Mouse (Mus musculus) forebrain, embryonic 13.5 days (tissue): ENCODE measurements around the gene 4921507P07Rik. TPM values are rescaled to one million over a fixed set of nuclear protein-coding genes. Genes with fewer than 3 reads are reported as not detected.

ENCODE experiments used
- ATAC-seq: fragments of 200-750 bp; cut with Nextera tagmentation; 2 replicates; pipeline ENCODE4 v1.8.0; 2017
- H3K27ac ChIP-seq: fragments of 300-500 bp; sonication (generic); 2 replicates; pipeline ENCODE4 v1.5.1; 2015; ENCODE audit warnings: inconsistent platforms, mild to moderate bottlenecking, moderate library complexity
- H3K27me3 ChIP-seq: fragments of 300-500 bp; sonication (generic); 2 replicates; pipeline ENCODE4 v1.6.1; 2015; ENCODE audit warnings: mild to moderate bottlenecking, inconsistent platforms
- H3K36me3 ChIP-seq: fragments of 300-500 bp; sonication (generic); 2 replicates; pipeline ENCODE4 v1.6.1; 2015; ENCODE audit warnings: mild to moderate bottlenecking, inconsistent platforms; ENCODE audit not compliant: poor library complexity, severe bottlenecking
- H3K4me1 ChIP-seq: fragments of 300-500 bp; sonication (generic); 2 replicates; pipeline ENCODE4 v1.6.1; 2015; ENCODE audit warnings: inconsistent platforms
- H3K4me2 ChIP-seq: fragments of 300-500 bp; sonication (generic); 2 replicates; pipeline ENCODE4 v1.6.1; 2015; ENCODE audit warnings: inconsistent platforms, mild to moderate bottlenecking, moderate library complexity
- H3K4me3 ChIP-seq: fragments of 300-500 bp; sonication (generic); 2 replicates; pipeline ENCODE4 v1.5.1; 2015; ENCODE audit warnings: mild to moderate bottlenecking, inconsistent platforms
- H3K9ac ChIP-seq: fragments of 300-500 bp; sonication (generic); 2 replicates; pipeline ENCODE4 v1.6.1; 2015; ENCODE audit warnings: mild to moderate bottlenecking, inconsistent platforms
- H3K9me3 ChIP-seq: fragments of 300-500 bp; sonication (generic); replicated peaks from 2 replicates; pipeline ENCODE4 v1.6.1; 2016; ENCODE audit warnings: inconsistent platforms
- WGBS: fragments of 180-500 bp; shearing (Covaris S2); methylation state at CpG from one replicate; pipeline ENCODE4 v1.1.7; 2015; 5-methylcytosine and 5-hydroxymethylcytosine counted together
- microRNA-seq: library from miRNA; unstranded; fragments of <30 nt; microRNA quantifications from one replicate; pipeline ENCODE4, GENCODE M21; 2016
- polyA plus RNA-seq: library from polyadenylated mRNA; unstranded; fragments of >200 nt; fragmentation: Nextera tagmentation; extraction: Ambion mirVana; gene quantifications from 2 replicates; pipeline ENCODE4 v1.2.1, GENCODE M21; 2015

Gene 4921507P07Rik
- polyA plus RNA-seq, 1 experiment from 2014 or later, result 0.62 TPM

GRCm38 (mm10) chr6:50525846-50526245 lies 70.6 kb downstream of the 4921507P07Rik start:
- no peak overlapping the region for H3K9ac ChIP-seq
- H3K9me3 ChIP-seq, result no peaks in the 10 kb centered on the region
- no peaks in the 10 kb centered on the region for H3K4me1 ChIP-seq
- no peaks in the 10 kb centered on the region for H3K36me3 ChIP-seq
- WGBS, result 56% methylated on average over 8 of the region's 8 CpGs
- H3K27me3 ChIP-seq, result no peaks in the 10 kb centered on the region
- H3K27ac ChIP-seq, result no peak overlapping the region
- no peak overlapping the region for H3K4me3 ChIP-seq
- ATAC-seq, result no peak
- H3K4me2 ChIP-seq, result no peak overlapping the region

- Histone ChIP-seq H3K4me1 (no peaks in the 10 kb centered on the region), H3K9me3 (no peaks in the 10 kb centered on the region), H3K27ac (no peak overlapping the region), H3K4me2 (no peak overlapping the region), H3K4me3 (no peak overlapping the region), H3K36me3 (no peaks in the 10 kb centered on the region), H3K27me3 (no peaks in the 10 kb centered on the region), H3K9ac (no peak overlapping the region)
- WGBS, result 79% methylated on average over 10 of the region's 10 CpGs
- no peak for ATAC-seq
Observed at GRCm38 (mm10) chr6:50524261-50524896, 72.1 kb downstream of the 4921507P07Rik start.

Small RNA genes within 50 kb of the gene (microRNA-seq; reads per million reads assigned to microRNA genes)
- gene Mir6371, result not detected

Other genes starting within 250 kb of the 4921507P07Rik start
- 4.5 and 4.7 TPM in 2 replicates for gene Osbpl3, start 140.4 kb downstream of the 4921507P07Rik start, polyA plus RNA-seq
- gene Cycs, start 30.1 kb downstream of the 4921507P07Rik start, polyA plus RNA-seq, result 70.1 and 78.9 TPM in 2 replicates
- gene Npvf, start 57.8 kb upstream of the 4921507P07Rik start, polyA plus RNA-seq, result not detected in 2 replicates